Mouse (Mus musculus): ENCODE results near the gene Abcg1.

DNA sequence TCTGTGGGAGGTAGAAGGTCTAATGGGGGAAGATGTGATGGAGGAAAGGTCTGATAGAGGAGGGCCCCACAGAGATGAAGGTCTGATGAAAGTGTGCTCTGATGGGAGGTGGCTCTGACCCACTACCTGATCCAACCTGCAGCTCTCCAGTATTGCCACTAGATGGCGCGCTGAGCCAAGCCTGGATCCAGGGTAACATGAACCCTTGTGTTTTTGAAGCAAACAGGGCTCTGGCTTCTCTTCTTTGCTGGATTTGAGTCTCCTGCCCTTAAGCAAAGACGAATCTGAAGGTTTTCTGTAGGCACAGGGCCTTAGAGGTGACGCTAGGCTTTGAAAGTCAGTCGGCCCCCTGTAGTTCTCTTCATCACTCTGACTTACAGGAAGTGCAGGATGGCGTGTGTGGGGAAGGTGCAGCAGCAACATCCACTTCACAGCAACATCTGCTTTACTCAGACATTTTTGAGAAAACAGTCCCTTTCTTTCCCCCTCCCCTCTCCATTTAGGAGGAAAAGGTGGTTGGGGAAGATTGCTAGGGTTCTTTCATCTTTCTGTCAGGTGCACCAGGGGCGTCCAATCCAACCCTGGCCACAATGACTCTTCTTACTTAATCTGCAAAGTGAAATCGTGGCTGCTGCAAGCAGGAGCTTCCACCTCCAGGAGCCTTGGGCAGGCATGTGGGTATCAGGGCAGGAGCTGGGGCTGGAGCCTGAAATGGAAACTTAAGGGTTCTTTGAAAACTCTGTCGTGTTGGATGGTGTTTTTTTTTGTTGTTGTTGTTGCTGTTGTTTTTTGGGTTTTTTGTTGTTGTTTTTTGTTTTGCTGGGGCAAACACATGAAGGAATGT, 45.7 kb upstream of the Abcg1 start:
- no peak for TF ChIP-seq POLR2A (IDR thresholded peaks at IDR 0.05; ENCODE audit: insufficient read length, low read depth)
- no peak for TF ChIP-seq MAX (IDR thresholded peaks at IDR 0.05; ENCODE audit: low read depth)
- no peak for TF ChIP-seq USF1 (IDR thresholded peaks at IDR 0.05; ENCODE audit: low read depth)

Measured in myocyte (in vitro differentiated cells).